Mouse (Mus musculus) T-cell, adult 66 days (primary cell): ENCODE measurements around the gene Fbxl19. TPM values are rescaled to one million over a fixed set of nuclear protein-coding genes. Genes with fewer than 3 reads are reported as not detected.

Experiments
- total RNA-seq, 2 experiments: library from RNA; stranded (reverse); gene quantifications; 3 replicates in 1 of 2; 4 replicates in 1 of 2; pipeline ENCODE4 v1.2.4; 2023

Fbxl19 gene
- total RNA-seq = 10 to 100 TPM in 1 of 2 experiments, 1 to 10 TPM in 1; 6.8 to 11.5 TPM

GRCm38 (mm10) chr7:127744366-127745045, at the start of gene Fbxl19:
Gene Fbxl19, plus strand, starts transcription at chr7:127744543.

GRCm38 (mm10) chr7:127708207-127709078, 35.9 kb upstream of the Fbxl19 start, which contains the start of gene Bcl7c:
Gene Bcl7c, minus strand, starts transcription at chr7:127708933.

DNA sequence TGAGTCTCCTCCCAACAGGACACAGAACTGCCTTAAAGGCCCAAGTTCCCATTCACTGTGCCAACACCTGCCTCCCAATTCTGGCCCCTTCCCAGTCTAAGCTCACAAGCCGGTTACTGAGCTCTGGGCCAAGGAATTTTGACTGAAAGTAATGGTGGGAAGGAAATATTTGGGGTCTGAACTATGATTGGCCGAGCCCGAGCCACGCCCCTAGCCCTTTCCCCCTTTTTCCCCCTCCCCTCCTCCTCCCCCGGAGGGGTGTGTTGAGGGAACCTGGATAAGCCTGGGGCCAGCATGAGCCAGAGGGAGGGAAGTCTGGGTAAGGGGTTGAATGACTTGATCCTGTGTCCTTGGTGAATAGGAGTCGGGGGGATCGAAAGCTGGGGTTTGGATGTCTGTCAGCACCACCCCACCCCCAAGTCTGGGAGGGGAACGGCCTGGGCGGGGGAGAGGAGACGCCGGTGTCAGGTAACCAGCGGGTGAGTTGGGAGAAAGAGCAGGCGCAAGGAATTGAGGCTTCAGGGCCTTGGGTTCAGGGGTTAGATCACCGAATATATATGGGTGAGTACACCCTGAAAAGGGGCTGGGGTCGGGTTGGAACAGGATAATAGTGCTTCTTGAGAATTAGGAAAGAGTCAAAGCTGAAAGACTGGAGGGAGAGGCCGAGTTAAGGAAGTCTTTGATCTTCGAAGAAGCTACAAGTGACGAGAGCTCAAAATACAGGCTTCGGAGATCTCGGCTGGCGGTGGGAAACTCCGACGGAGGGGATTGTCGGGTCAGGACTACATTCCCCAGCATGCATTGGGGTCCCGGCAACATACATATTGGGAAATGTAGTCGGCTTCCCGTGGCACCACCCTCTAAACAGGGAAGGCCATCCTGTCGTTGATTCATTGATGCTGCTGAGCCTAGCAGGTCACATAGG, 31.6 kb upstream of the Fbxl19 start, which contains the start of gene Ctf1:
Ctf1 (plus strand) TSS at position 276 of the 925 bp plus-strand sequence.

GRCm38 (mm10) chr7:127732066-127732465, 12.3 kb upstream of the Fbxl19 start, which contains the start of gene Ctf2:
Gene Ctf2, minus strand, starts transcription at chr7:127732166.

DNA sequence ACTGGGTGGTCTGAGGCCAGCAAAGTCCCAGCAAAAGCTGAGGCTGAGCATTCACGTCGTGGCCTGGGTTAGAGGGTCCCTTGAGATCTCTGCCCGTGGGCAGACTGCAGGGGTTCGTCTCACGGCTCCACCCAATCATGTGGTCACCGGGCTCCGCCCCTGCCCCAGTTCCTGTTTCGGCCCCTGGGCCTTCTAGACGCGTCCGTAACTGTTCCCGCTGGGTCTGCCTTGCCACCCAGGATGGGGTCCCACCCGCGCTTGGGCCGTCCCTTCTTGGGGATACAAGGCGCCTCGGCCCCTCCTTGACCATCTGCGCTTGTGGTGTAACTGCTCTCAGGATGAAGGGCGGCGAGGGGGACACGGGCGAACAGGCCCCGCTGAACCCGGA, 25.3 kb downstream of the Fbxl19 start, which contains the start of gene Orai3:
Orai3 (plus strand) TSS at position 165 of the 388 bp plus-strand sequence.

GRCm38 (mm10) chr7:127776426-127776825, 32.1 kb downstream of the Fbxl19 start, which contains the start of gene Setd1a:
Gene Setd1a, plus strand, starts transcription at chr7:127776670.

DNA sequence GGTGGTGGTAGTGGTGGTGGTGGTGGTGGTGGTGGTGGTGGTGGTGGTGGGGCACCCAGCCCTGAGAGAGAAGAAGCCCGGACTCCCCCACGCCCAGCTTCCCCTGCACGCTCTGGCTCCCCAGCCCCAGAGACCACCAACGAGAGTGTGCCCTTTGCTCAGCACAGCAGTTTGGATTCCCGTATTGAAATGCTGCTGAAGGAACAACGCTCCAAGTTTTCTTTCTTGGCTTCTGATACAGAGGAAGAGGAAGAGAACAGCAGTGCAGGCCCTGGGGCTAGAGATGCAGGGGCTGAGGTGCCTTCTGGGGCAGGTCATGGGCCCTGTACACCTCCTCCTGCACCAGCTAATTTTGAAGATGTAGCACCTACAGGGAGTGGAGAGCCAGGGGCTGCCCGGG, 41.0 kb downstream of the Fbxl19 start, which contains the start of gene Gm49388:
Gm49388 (plus strand) TSS at position 301 of the 400 bp plus-strand sequence.

GRCm38 (mm10) chr7:127800435-127801009, 56.2 kb downstream of the Fbxl19 start, which contains the start of gene Hsd3b7:
Gene Hsd3b7, plus strand, starts transcription at chr7:127800604.

Other genes starting within 250 kb of the Fbxl19 start
- 100 to 1,000 TPM; 216 to 217 TPM for gene Srcap, start 232.6 kb upstream of the Fbxl19 start, total RNA-seq
- gene Gm42715, start 225.0 kb upstream of the Fbxl19 start, total RNA-seq = 10 to 100 TPM; 46.2 to 57.0 TPM
- 10 to 100 TPM in 1 of 2 experiments, not detected in 1; 15.2 TPM for gene Tmem265, start 183.2 kb upstream of the Fbxl19 start, total RNA-seq
- gene Phkg2, start 171.2 kb upstream of the Fbxl19 start, total RNA-seq = 100 to 1,000 TPM; 164 to 168 TPM
- gene Ccdc189, start 155.9 kb upstream of the Fbxl19 start, total RNA-seq = not detected
- 100 to 1,000 TPM; 139 to 146 TPM for gene Rnf40, start 155.8 kb upstream of the Fbxl19 start, total RNA-seq
- gene Zfp629, start 128.7 kb upstream of the Fbxl19 start, total RNA-seq = 1 to 10 TPM; 1.9 to 2.7 TPM
- 10 to 100 TPM; 32.3 to 36.4 TPM for gene Bcl7c, start 35.6 kb upstream of the Fbxl19 start, total RNA-seq
- not detected for gene Ctf1, start 31.8 kb upstream of the Fbxl19 start, total RNA-seq
- not detected for gene Ctf2, start 12.4 kb upstream of the Fbxl19 start, total RNA-seq
- 10 to 100 TPM; 13.5 to 17.7 TPM for gene Orai3, start 25.3 kb downstream of the Fbxl19 start, total RNA-seq
- 10 to 100 TPM; 79.5 to 80.7 TPM for gene Setd1a, start 32.1 kb downstream of the Fbxl19 start, total RNA-seq
- gene Gm49388, start 41.1 kb downstream of the Fbxl19 start, total RNA-seq = not detected
- 1 to 10 TPM; 4.7 to 7.1 TPM for gene Hsd3b7, start 56.1 kb downstream of the Fbxl19 start, total RNA-seq
- 100 to 1,000 TPM; 144 to 145 TPM for gene Stx4a, start 79.8 kb downstream of the Fbxl19 start, total RNA-seq
- gene Stx1b, start 80.0 kb downstream of the Fbxl19 start, total RNA-seq = not detected
- gene Zfp646, start 131.7 kb downstream of the Fbxl19 start, total RNA-seq = 100 to 1,000 TPM in 1 of 2 experiments, 10 to 100 TPM in 1; 99.7 to 102 TPM
- 10 to 100 TPM; 24.2 to 27.3 TPM for gene Zfp668, start 132.3 kb downstream of the Fbxl19 start, total RNA-seq
- under 1 TPM; 0.53 to 0.76 TPM for gene Prss53, start 146.4 kb downstream of the Fbxl19 start, total RNA-seq
- not detected for gene Gm21974, start 150.9 kb downstream of the Fbxl19 start, total RNA-seq
- gene Vkorc1, start 151.1 kb downstream of the Fbxl19 start, total RNA-seq = 10 to 100 TPM; 12.4 to 16.7 TPM
- 10 to 100 TPM; 24.6 to 33.4 TPM for gene Bckdk, start 159.5 kb downstream of the Fbxl19 start, total RNA-seq
- gene Kat8, start 168.0 kb downstream of the Fbxl19 start, total RNA-seq = 10 to 100 TPM; 41.0 to 43.8 TPM
- gene Prss8, start 185.6 kb downstream of the Fbxl19 start, total RNA-seq = not detected
- 1 to 10 TPM in 1 of 2 experiments, under 1 TPM in 1; 0.74 to 1.5 TPM for gene Prss36, start 202.2 kb downstream of the Fbxl19 start, total RNA-seq
- 100 to 1,000 TPM; 709 to 864 TPM for gene Fus, start 222.9 kb downstream of the Fbxl19 start, total RNA-seq
- 10 to 100 TPM; 45.2 to 62.4 TPM for gene Pycard, start 249.3 kb downstream of the Fbxl19 start, total RNA-seq